Mouse (Mus musculus) gastrocnemius, adult 8-10 months (tissue): ENCODE measurements around the gene Olfr1271. TPM values are rescaled to one million over a fixed set of nuclear protein-coding genes. Genes with fewer than 3 reads are reported as not detected.
"Not testable (repeated sequence)": the region's sequence is repeated elsewhere in the genome, so short reads cannot be mapped to it uniquely, and the experiment has no call there.

Experiments
- DNase-seq, 2 experiments: peaks; one replicate each; pipeline ENCODE4 v3.0.0; 2022; ENCODE audit warnings: low spot score in 2 of 2
- total RNA-seq, 4 experiments: library from RNA; stranded (reverse); gene quantifications; 2 replicates each; pipeline ENCODE4 v1.2.4; 2022

Olfr1271 gene
- not detected for total RNA-seq

DNA sequence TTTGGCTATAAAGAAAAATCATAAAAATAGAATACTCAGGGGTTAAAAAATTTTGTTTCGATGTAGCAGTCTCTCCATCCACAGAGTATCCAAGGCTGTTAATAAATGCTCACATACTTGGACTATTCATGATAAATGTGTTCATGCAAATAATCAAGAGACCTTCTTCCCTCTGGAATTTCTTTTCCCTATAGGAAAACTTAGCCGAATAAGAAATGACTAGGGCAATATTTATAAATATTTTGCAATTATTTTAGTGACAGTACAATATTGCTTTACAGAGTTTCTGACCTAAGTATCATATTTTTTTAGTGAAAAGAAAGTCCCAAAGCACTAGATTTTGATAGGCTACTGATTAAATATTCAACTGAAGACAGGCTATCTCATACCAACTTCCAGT is at the start of gene Olfr1271:
Olfr1271 (minus strand) TSS at position 101 of the 400 bp plus-strand sequence.
- no peak for DNase-seq

GRCm38 (mm10) chr2:90292741-90293140 is 21.9 kb upstream of the Olfr1271 start, which contains the start of gene Olfr1272:
Gene Olfr1272, minus strand, starts transcription at chr2:90292841.
- no peak for DNase-seq

DNA sequence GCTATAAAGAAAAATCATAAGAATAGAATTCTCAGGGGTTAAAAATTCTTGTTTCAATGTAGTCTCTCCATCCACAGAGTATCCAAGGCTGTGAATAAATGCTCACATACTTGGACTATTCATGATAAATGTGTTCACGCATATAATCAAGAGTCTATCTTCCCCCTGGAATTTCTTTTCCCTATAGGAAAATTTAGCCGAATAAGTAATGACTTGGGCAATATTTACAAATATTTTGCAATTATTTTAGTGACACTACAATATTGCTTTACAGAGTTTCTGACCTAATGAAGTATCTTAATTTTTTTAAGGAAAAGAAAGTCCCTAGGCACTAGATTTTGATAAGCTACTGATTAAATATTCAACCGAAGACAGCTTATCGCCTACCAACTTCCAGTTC is 13.3 kb downstream of the Olfr1271 start, which contains the start of gene Olfr142:
Olfr142 (minus strand) TSS at position 101 of the 400 bp plus-strand sequence.
- DNase-seq: no peak

GRCm38 (mm10) chr2:90224393-90224792 is 46.4 kb downstream of the Olfr1271 start, which contains the start of gene Olfr1506:
Gene Olfr1506, minus strand, starts transcription at chr2:90224493.
- DNase-seq: not testable (repeated sequence)

Other genes with a start within 250 kb of the Olfr1271 start
- gene Olfr1264, start 245.5 kb downstream of the Olfr1271 start, total RNA-seq: not detected
- not detected for gene Olfr1265, start 235.7 kb downstream of the Olfr1271 start, total RNA-seq
- not detected for gene Olfr140, start 207.4 kb downstream of the Olfr1271 start, total RNA-seq
- not detected for gene Olfr1269, start 149.6 kb downstream of the Olfr1271 start, total RNA-seq
- gene Olfr32, start 128.7 kb downstream of the Olfr1271 start, total RNA-seq: not detected
- gene Olfr1270, start 117.9 kb downstream of the Olfr1271 start, total RNA-seq: not detected
- not detected for gene Olfr1506, start 46.5 kb downstream of the Olfr1271 start, total RNA-seq
- not detected for gene Olfr142, start 13.4 kb downstream of the Olfr1271 start, total RNA-seq
- gene Olfr1272, start 21.8 kb upstream of the Olfr1271 start, total RNA-seq: not detected
- not detected for gene Gm13769, start 51.2 kb upstream of the Olfr1271 start, total RNA-seq
- not detected for gene Olfr1274-ps, start 127.7 kb upstream of the Olfr1271 start, total RNA-seq